Mouse (Mus musculus): ENCODE results near the gene Ache.

The Ache gene

DNA sequence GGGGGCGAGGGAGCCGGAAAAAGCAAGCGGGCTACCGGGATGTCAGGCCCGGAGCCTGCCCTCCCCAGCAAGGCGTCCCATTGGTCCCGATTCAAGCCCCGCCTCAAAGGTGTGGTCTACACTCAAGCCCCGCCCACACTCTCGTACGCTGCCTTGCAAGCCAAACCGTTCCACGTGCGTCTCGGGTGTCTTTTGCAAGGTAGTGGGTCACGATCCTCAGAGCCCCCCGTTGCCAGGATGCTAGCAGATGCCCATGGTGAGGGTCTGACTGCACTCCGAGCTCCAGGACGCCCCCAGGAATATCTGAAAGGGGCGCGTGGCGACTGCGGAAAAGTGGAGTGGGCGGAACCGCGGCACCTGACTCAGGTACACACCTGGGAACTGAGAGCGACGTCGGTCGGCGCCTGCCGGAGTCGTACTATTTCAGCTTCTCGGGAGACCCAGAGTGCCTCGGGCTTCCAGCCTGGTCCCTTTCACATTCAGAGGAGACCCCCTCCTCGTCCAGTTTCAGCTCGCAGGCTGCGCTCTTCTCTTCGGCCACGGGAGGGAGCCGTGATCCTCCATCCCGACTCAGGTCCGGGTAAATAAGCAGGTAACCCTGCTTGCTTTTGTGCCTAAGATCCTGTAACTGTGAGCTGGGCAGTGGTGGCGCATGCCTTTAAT lies 46.3 kb downstream of the Ache start, which contains the start of gene Slc12a9:
Gene Slc12a9 (minus strand): TSS at position 86 of the 663 bp plus-strand sequence.
- DNase-seq (ENCODE audit: low spot score in 2 of 2): peak; percentile 90

DNA sequence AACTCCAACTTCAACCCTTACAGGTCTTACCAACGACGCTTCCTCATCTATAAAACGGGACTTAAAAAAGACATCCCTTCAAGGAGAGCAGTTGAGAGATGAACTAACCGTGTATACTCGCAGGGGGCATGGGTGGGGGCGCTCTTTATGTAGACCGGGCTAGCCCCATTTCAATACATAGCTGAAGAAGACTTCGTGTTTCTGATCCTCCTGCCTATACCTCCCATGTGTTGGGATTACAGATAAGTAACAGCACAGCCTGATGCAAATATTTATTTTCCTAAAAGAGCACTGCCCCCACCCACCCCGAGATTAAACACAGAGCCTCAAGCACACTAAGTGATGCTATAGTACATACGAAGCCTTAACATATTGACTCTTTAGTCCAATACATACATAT lies 47.0 kb downstream of the Ache start:
- DNase-seq (ENCODE audit: low spot score in 2 of 2): no peak

DNA sequence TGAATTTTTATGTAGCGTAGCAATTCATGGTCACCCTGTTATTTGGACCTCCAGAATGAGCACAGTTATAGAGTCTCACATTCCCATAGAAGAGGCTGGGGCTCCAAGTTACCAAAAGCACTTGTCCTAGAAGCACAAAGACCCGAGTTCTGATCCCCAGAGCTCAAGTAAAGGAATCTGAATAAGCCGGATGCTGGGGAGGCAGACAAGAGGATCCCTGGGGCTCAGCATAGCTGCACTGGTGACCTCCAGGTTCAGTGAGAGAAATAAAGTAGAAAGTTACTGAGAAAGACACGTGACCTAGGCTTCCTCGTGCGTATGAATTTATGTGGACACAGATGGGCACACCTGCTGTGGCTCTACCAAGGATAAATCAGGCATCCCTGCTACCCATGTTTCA lies 47.7 kb downstream of the Ache start:
- no peak for DNase-seq (ENCODE audit: low spot score in 2 of 2)

DNA sequence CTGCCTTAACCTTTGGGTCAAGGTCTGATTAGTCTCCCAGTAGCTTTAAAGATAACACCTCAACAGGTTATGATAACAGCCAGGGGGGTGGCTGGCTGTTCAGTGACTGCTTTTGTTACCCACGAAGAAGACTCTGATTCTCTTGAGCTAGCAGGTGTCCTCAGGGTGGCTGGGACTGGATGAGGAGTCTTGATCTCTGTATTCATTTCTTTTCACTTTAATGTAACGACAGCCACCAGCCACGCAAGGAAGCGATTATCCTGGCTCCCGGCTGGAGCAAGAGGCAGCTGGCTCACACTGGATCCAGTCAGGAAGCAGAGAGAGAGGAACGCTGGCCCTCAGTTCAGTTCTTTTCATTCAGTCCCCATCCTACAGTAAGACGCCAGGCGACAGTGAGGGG lies 49.9 kb downstream of the Ache start:
- DNase-seq (ENCODE audit: low spot score in 2 of 2): no peak

DNA sequence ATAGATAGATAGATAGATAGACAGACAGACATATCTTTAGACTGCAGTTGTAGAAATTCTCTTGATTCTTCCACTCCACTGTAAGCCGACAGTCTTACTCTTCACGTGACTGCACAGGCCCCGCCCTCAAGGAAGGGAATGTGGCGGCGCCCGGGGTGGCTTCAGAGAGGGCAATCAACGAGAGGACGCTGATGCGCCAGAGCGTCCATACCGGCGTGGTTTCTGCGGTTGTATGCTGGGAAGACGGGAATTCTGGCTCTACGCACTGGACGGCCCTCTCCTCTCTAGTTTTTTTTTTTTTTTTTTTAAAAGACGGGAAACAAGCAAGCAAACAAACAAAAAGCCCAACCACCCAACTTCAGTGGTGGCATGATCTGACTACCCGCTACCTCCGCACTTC lies 50.9 kb downstream of the Ache start:
- DNase-seq (ENCODE audit: low spot score in 2 of 2): peak; percentile 87 to 90

- no peak for DNase-seq (ENCODE audit: low spot score in 2 of 2)
Observed at GRCm38 (mm10) chr5:137338663-137339289, 51.5 kb downstream of the Ache start.

- no peak for DNase-seq (ENCODE audit: low spot score in 2 of 2)
Observed at GRCm38 (mm10) chr5:137339290-137339979, 52.1 kb downstream of the Ache start.

DNA sequence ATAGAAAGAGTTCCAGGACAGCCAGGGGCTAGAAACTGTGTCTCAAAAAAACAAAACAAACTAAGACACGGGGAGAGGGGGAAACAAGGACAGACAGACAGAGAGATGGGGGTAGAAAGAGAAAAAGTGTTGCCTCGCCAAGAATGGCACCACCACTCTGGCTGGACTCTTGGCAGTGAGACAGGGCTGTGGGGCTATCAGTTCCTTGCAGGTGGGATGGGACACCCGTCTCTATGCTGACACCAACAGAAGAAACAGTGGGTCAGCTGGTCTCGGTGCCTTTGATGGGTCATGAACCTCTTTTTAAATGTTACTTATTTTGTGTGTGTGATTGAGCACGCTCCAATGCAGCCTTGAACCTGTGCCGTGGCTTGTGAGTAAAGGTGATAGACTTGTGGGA lies 52.9 kb downstream of the Ache start:
- no peak for DNase-seq (ENCODE audit: low spot score in 2 of 2)

DNA sequence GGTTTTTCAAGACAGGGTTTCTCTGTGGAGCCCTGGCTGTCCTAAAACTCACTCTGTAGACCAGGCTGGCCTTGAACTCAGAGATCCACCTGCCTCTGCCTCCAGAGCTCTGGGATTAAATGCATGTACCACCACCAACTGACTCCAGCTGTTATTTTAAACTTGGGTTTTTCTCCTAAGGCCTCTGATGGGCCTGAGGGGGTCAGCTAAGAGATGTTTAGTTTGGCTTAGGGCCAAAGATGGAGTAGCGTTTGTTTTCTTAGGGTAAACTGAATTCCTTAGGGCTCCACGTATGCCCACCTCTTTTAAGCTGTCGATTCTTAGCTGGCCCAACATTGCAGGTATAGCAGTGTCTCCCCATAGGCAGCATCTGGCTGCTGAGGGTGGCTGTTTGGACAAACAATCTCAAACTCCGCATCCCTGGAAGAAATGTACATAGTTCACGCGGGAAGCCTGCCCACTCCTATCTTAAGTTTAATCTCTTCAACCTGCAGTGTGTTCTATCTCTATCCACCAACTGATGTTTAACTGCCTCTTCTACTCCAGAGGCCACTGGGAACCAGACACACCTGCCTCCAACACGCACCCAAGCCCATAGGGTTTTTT lies 55.2 kb downstream of the Ache start:
- no peak for DNase-seq (ENCODE audit: low spot score in 2 of 2)

DNA sequence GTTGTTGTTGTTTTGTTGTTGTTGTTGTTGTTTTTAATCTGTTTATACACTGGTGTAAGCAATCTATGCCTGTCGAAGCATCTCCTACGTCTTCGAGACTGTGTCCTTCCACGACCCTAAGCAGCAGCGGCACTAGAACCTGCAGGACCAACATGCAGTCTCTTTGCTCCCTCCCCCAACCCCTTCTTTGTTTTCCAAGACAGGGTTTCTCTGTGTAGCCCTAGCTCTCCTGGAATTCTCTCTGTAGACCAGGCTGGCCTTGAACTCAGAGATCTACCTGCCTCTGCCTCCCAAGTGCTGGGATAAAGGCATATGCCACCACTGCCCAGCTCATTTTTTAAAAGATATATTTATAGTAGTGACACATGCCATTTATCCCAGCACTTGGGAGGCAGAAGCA lies 56.1 kb downstream of the Ache start:
- DNase-seq (ENCODE audit: low spot score in 2 of 2): no peak

- DNase-seq (ENCODE audit: low spot score in 2 of 2): no peak
Observed at GRCm38 (mm10) chr5:137343869-137344268, 56.5 kb downstream of the Ache start.
